Mouse (Mus musculus): Measurements from ENCODE around the gene Slc43a2.

The Slc43a2 gene

DNA sequence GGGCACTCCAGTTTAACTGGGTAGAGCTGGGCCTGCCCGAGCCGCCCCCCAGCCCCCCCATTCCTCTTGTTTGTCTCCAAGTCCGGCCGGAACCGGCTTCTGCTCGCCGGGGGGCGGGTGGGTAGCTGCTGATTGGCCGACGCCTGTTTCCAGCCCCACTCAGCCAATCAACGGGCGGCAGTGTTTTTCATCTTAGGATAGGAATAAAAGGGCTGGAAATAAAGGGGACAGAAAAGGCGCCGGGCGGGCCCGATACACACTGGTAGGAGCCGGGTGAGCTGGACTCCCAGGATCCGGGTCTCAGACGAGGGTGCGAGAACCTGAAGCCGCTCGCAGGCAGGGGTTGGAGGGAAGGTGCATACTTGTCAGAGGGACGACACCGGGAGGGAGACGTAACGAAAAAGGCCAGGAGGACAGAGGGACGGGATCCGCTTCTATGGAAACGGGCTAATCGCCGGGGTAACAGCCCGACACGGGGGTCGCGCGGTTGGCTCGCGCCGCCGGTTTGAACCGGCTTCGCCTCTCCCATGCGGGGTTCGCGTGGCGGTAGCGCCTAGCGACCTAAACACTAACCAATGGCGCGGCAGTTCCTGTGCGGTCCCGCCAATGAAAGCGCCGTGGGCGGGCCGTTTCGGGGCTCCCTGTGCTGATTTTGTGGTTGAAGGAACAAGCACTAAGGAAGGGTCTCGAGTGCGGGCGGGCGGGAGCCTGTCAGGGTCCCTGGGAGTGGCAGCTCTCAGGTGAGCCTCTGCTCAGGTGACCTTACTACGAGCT, at the start of gene Slc43a2:
Slc43a2 (plus strand) TSS at position 226 of the 774 bp plus-strand sequence.
- DNase-seq (ENCODE audit: low spot score) = peak; percentile 93

DNA sequence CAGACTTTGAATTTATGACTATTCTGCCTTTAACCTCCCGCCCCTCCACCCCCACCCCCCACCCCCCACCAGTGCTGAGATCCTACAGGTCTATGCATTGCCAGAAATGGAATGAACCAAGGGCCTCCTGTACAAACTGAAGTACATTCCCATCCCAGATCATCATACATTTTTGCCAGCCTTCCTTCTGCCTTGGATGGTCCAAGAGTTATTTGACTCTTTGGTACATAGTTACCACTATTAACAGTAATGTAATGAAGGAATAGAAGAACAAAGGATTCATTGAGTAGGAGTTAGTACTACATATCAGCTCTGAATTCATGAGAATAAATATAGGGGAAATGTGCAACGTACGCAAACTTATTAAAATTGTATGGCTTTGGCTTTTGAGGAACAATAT, 45.3 kb upstream of the Slc43a2 start:
- DNase-seq (ENCODE audit: low spot score) = no peak

- peak; percentile 99 for DNase-seq (ENCODE audit: low spot score)
These were observed 44.8 kb upstream of the Slc43a2 start, which contains the start of gene Prpf8 for GRCm38 (mm10) chr11:75486601-75487285. Gene Prpf8 (plus strand): TSS chr11:75486816.

- DNase-seq (ENCODE audit: low spot score) = no peak
These were observed 44.0 kb upstream of the Slc43a2 start for GRCm38 (mm10) chr11:75487496-75487895.

- DNase-seq (ENCODE audit: low spot score) = no peak
These were observed 37.0 kb upstream of the Slc43a2 start for GRCm38 (mm10) chr11:75494296-75495049.

DNA sequence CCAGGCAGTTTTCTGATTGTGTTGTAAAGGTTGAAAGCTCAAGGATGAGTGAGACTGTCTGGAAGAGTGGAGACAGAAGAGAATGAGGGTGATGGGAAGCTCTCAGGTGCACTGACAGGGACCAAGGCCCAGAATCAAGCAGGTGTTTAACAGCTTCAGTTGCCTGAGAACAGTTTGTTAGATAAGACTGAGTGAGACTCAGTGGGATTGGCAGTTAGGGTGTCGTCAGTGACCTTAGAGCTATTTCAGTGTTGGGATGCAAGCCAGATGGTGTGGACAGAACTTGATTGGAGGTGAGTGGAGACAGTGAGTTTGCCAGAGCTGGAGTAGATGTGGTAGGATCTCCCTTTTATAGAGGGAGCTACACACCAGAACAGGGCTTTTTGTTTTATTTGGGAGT, 33.4 kb upstream of the Slc43a2 start:
- DNase-seq (ENCODE audit: low spot score) = no peak

DNA sequence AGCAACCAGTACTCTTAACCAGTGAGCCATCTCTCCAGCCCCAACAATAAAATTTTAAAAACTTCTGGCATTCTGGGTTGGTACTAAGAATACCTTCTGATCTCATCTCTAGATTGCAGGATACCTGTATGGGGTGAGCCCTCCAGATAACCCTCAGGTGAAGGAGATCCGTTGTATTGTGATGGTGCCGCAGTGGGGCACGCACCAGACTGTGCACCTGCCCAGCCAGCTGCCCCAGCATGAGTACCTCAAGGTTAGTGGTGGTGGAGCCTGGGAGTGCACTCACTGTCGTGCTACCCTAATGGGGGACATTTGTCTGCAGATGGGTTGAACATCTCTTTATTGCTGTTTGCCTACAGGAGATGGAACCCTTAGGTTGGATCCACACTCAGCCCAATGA, 23.3 kb upstream of the Slc43a2 start:
- DNase-seq (ENCODE audit: low spot score) = no peak

DNA sequence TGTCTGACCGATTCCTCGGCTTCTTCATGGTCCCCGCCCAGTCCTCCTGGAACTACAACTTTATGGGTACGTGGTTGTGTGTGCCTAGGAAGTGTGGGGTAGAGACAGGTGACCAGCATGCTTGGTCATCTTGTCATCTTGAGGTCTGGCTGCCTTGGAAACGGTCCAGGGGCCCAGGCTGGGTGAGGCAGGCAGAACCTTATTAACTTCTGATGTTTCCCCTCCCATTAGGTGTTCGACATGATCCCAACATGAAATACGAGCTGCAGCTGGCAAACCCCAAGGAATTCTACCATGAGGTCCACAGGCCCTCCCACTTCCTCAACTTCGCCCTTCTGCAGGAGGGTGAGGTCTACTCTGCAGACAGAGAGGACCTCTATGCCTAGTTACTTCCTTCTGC, 22.6 kb upstream of the Slc43a2 start:
- DNase-seq (ENCODE audit: low spot score) = no peak

DNA sequence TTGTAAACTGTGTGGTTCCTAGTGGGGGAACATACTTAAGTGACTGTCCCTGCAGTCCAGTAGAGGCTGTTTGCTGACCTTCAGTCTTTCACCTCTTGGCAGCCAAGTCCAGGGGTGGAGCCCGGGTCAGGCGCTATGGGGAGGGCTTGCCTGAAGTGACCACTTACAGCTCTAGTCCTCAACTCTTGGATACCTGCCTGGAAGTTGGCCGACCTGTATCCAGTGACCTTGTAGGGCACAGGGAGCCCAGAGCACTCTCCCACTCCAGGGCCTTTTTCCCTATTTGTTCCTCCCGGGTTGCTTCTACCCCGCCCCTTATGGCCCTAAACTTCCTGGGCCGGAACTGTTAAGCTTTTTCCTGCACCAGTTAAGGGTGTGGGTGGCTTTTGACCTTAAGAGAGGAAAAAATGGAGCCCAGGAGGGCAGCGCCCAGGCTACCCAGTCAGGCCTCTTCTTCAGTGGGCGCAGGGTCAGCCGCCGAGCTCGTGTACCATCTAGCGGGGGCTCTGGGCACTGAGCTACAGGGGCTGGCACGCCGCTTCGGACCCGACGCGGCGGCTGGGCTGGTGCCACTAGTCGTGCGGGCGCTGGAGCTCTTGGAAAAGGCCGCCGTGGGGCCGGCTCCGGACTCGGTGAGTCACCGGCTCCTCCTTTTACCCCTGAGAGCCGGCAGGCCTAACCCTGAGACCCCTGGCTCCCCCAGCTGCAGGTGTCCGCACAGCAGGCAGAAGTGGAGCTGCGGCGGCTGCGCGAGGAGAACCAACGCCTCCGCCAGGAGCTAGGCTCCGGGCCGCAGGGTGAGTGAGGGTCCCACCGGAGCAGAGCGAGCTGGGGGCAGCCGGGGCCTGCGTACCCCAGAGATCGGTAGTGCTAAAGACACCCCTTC, 21.5 kb upstream of the Slc43a2 start, which contains the start of gene Rilp:
Rilp (plus strand) TSS at position 354 of the 886 bp plus-strand sequence.
- DNase-seq (ENCODE audit: low spot score) = no peak

DNA sequence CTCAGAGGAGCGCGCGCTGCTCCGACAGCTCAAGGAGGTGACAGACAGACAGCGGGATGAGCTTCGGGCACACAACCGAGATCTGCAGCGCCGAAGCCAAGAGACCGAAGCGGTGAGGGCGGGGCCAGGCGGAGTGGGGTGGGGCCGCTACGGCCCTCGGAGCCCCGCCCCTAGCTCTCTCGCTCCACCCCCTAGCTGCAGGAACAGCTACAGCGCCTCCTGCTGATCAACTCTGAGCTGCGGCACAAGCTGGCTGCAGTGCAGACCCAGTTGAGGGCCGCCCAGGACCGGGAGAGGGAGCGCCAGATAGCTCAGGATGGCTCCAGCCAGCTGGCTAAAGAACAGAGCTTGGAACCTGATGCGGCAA, 20.9 kb upstream of the Slc43a2 start:
- DNase-seq (ENCODE audit: low spot score) = peak; percentile 58

GRCm38 (mm10) chr11:75511213-75511612, 20.3 kb upstream of the Slc43a2 start:
- DNase-seq (ENCODE audit: low spot score) = no peak

DNA sequence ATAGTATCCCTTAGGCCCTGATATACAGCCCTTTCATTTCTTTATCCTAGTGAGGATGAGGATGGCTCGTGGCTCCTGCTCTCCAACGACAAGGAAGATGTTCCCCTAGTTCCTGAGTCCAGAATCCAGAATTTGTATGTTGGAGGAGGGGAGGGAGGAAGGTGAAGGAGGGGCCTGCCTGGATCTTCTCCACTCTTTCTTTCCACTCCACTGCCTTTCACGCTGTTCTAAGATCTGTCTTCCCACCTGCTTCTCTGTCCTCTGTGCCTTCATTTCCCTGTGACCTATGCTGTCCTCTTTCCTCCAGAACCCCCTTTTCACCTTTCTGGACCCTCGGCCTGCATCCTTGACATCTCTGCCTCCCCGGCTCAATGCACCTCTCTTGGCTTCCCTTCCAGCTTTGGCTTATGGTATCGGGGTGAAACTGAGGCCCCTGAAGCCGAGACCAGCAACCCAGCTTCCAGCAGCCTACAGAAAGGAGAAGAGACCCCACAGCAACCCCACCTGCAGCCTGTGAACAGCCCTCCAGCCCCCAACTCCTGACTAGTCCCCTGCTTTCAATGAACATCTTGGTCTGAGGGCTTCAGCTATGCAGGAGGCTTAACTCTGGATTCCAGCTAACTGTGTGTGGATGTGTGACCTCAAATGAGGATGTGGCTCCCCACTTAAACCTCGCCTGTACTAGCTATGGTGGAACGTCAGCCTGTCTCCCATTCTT, 19.0 kb upstream of the Slc43a2 start:
- DNase-seq (ENCODE audit: low spot score) = no peak

- no peak for DNase-seq (ENCODE audit: low spot score)
These were observed 18.2 kb upstream of the Slc43a2 start, which contains the start of gene Scarf1 for GRCm38 (mm10) chr11:75513336-75513735. Gene Scarf1 (plus strand): TSS chr11:75513540.

- no peak for DNase-seq (ENCODE audit: low spot score)
These were observed 16.3 kb upstream of the Slc43a2 start for GRCm38 (mm10) chr11:75515186-75515585.

- DNase-seq (ENCODE audit: low spot score) = no peak
These were observed 11.5 kb upstream of the Slc43a2 start for GRCm38 (mm10) chr11:75519834-75520633.

- DNase-seq (ENCODE audit: low spot score) = no peak
These were observed 9.9 kb upstream of the Slc43a2 start for GRCm38 (mm10) chr11:75521609-75522008.

DNA sequence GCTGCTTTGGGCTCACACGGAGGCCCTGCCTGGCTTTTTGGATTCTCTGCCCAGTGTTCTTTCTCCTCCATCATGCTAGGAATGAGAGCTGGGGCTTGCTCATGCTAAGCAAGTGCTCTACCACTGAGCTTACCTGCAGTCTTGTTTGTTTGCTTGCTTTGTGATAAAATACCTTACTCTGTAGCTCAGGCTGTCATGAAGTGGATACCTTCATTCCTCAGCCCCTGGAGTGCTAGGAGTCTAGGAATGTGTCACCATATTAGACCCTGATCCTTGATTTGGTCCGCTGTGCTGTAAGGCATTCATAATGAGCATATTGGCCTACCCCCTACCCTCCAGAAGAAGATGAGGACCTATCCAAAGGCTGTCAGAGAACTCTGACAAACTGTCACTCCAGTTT, 8.7 kb upstream of the Slc43a2 start:
- DNase-seq (ENCODE audit: low spot score) = no peak

GRCm38 (mm10) chr11:75525531-75526125, 5.9 kb upstream of the Slc43a2 start:
- DNase-seq (ENCODE audit: low spot score) = no peak

DNA sequence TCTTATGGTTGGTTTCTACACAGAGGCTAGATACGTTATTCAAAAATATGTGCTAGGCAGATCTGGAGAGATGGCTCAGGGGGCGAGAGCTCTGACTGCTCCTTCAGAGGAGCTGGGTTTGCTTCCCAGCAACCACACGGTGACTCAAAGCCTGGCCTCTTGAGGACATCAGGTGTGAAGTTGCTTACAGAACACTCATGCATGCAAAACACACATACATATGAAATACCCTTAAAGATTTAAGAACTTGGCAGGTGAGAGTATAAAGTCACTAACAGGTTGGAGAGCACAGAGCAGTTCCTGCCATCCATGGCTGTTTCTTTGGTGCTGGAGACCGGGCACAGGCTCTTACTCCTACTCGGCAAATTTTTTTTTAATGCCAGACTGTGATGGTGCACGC, 4.6 kb upstream of the Slc43a2 start:
- no peak for DNase-seq (ENCODE audit: low spot score)

GRCm38 (mm10) chr11:75529771-75530170, 1.7 kb upstream of the Slc43a2 start:
- no peak for DNase-seq (ENCODE audit: low spot score)
